Mouse (Mus musculus) ovary, postnatal 10 days (tissue): ENCODE measurements around the gene Bcl2l1.
A peak's percentile ranks its signal among the peaks of the same experiment; 100 is the strongest.

Source experiments
- DNase-seq: peaks from one replicate; pipeline ENCODE4 v3.0.0; 2022; ENCODE audit warnings: low spot score

The Bcl2l1 gene

GRCm38 (mm10) chr2:152831019-152831878 lies at the start of gene Bcl2l1:
TSS of gene Bcl2l1 (minus strand) at chr2:152831728.
- DNase-seq, result peak; percentile 97

- no peak for DNase-seq
Measured at GRCm38 (mm10) chr2:152880898-152881297, 49.4 kb upstream of the Bcl2l1 start.

GRCm38 (mm10) chr2:152878239-152878638 lies 46.7 kb upstream of the Bcl2l1 start:
- DNase-seq, result no peak

- DNase-seq, result no peak
Measured at GRCm38 (mm10) chr2:152863346-152863745, 31.8 kb upstream of the Bcl2l1 start.

- no peak for DNase-seq
Measured at GRCm38 (mm10) chr2:152862638-152863037, 31.1 kb upstream of the Bcl2l1 start.

- no peak for DNase-seq
Measured at GRCm38 (mm10) chr2:152861891-152862290, 30.4 kb upstream of the Bcl2l1 start.

GRCm38 (mm10) chr2:152859501-152859900 lies 28.0 kb upstream of the Bcl2l1 start:
- no peak for DNase-seq

- no peak for DNase-seq
Measured at GRCm38 (mm10) chr2:152848466-152848865, 16.9 kb upstream of the Bcl2l1 start.

- peak; percentile 86 for DNase-seq
Measured at GRCm38 (mm10) chr2:152847815-152848302, 16.3 kb upstream of the Bcl2l1 start, which contains the start of gene Tpx2. TSS of gene Tpx2 (plus strand) at chr2:152847964.

GRCm38 (mm10) chr2:152847057-152847814 lies 15.7 kb upstream of the Bcl2l1 start:
- no peak for DNase-seq

- no peak for DNase-seq
Measured at GRCm38 (mm10) chr2:152842741-152843140, 11.2 kb upstream of the Bcl2l1 start.

GRCm38 (mm10) chr2:152839256-152839655 lies 7.7 kb upstream of the Bcl2l1 start:
- DNase-seq, result no peak

- DNase-seq, result peak; percentile 80
Measured at GRCm38 (mm10) chr2:152830021-152830921, 1.3 kb downstream of the Bcl2l1 start.

- no peak for DNase-seq
Measured at GRCm38 (mm10) chr2:152829367-152829881, 2.1 kb downstream of the Bcl2l1 start.

GRCm38 (mm10) chr2:152828532-152828931 lies 3.0 kb downstream of the Bcl2l1 start:
- no peak for DNase-seq

- no peak for DNase-seq
Measured at GRCm38 (mm10) chr2:152828011-152828370, 3.5 kb downstream of the Bcl2l1 start.

- no peak for DNase-seq
Measured at GRCm38 (mm10) chr2:152827321-152828010, 4.1 kb downstream of the Bcl2l1 start.

GRCm38 (mm10) chr2:152826481-152826880 lies 5.0 kb downstream of the Bcl2l1 start:
- no peak for DNase-seq

- no peak for DNase-seq
Measured at GRCm38 (mm10) chr2:152825713-152826112, 5.8 kb downstream of the Bcl2l1 start.

GRCm38 (mm10) chr2:152825168-152825697 lies 6.3 kb downstream of the Bcl2l1 start:
- DNase-seq, result no peak
